Mouse (Mus musculus): ENCODE data around the gene Ifnl3.
"Not testable (repeated sequence)": the region's sequence is repeated elsewhere in the genome, so short reads cannot be mapped to it uniquely, and the experiment has no call there.

GRCm38 (mm10) chr7:28510405-28510974 lies 12.1 kb upstream of the Ifnl3 start, which contains the start of gene Ifnl2:
- not testable (repeated sequence) for TF ChIP-seq EP300, CTCF (IDR thresholded peaks at IDR 0.05; ENCODE audit: low read depth)

Measured in liver, embryonic 14.5 days (tissue).